Mouse (Mus musculus): ENCODE data around the gene Pms1.

Gene Pms1

GRCm38 (mm10) chr1:53201630-53202199 lies 95.1 kb downstream of the Pms1 start:
- in situ Hi-C loops (cut with MboI, MseI): no loop called here

DNA sequence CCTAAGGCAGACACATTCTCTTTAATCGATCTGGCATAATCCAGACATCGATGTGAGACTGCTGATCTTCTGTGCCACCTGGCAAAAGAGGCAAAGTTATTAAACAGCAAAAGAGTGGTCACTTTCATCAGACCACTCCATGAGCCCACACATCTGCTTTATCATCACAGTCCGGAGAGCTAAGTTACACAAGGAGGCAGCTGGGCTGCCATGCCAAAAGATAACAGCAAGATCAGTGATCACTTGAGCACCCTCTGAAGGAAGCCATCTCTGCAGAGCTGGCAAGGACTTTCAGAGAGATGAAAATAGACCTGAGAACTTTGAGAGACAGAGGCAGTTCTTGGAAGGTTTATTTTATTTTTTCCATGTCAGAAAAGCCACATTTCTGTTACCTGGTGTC lies 102.3 kb downstream of the Pms1 start:
- in situ Hi-C loops (cut with MboI, MseI): no loop called here

GRCm38 (mm10) chr1:53191234-53191633 lies 105.6 kb downstream of the Pms1 start:
- in situ Hi-C loops (cut with MboI, MseI): no loop called here

GRCm38 (mm10) chr1:53189620-53190019 lies 107.2 kb downstream of the Pms1 start:
- in situ Hi-C loops (cut with MboI, MseI): no loop called here

DNA sequence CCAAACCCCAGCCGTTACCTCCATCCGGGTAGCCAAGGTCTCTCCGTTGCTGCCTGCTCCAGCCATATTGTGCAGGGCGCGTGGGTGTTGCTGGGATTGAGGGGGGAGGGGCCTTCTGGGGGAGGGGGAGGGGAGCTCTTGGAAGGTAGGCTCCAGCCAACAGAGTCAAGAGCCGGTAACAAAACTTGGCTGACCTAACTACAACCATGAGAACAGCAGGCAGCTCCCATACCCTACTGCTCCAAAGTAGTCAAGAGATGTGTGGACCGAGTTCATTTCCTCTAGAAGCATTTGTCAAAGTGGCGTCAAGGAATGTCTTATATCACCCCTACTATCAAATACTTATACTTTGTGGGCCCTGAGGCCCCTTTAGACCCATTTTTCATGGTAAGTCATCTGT lies 109.3 kb downstream of the Pms1 start, which contains the start of gene 1700019A02Rik:
1700019A02Rik (minus strand) TSS at position 101 of the 400 bp plus-strand sequence.
- in situ Hi-C loops (cut with MboI, MseI): no loop called here

DNA sequence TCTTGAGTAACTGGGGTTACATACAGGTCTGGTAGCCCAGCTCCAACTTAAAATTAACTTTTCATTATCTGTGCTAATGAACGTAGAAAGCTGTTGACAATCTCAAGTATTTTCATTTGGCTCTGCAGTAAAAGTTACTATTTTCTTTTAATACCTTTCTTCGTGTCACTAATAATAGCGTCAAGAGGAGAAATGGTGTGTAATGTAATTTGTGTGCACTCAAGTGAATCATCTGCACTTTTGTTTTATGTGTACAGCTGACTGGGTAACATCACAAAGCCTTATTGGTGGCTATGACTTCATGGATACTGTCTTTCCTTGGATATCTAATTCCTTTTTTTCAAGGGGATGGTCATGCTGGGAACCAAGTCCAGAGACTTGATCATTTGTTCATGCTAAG lies 110.5 kb downstream of the Pms1 start:
- in situ Hi-C loops (cut with MboI, MseI): no loop called here

- in situ Hi-C loops (cut with MboI, MseI): no loop called here
These were observed 139.1 kb downstream of the Pms1 start for GRCm38 (mm10) chr1:53157715-53158114.

All from regulatory T cell (primary cell).